Mouse (Mus musculus): ENCODE measurements at regions not wholly inside any gene's neighbourhood (a gene's known extent, or its start where the extent isn't known, plus 50 kb on each side); places are given as distances from the start of the nearest gene placed in this dataset.

- DNase-seq (ENCODE audit: low spot score in 2 of 2): no peak
- intact Hi-C loops (cut with DNase I): no loop called here
These were observed 140.5 kb upstream of the Lyplal1 start for GRCm38 (mm10) chr1:186257611-186258010.

DNA sequence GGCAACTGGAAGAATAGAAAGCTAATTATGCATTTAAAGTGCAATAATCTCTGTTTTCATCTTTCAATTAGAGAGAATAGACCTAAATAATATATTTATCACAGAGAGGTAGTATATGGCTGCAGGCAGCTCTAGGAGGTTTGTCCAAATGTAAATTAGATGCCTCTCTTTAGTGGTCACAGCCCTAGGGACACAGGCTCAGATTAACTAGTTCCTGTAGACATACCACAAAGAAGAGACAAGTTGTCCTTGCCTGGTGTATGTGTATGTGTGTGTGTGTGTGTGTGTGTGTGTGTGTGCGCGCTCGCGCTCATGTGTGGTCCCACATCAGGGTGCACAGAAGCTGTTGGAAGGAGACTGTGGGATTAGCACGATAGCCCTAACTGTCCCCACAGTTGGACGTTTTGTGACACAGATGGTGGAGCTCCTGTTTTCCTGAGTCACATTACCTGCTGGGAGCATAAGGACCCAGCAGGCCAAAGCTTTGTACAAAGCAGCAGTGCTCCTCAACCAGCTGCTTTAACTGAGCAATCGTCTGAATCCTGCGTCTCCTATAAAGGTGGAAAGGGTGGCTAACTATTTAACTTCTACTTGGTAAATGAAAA lies 138.5 kb upstream of the Lyplal1 start:
- no peak for DNase-seq (ENCODE audit: low spot score in 2 of 2)
- intact Hi-C loops (cut with DNase I): no loop called here

GRCm38 (mm10) chr1:186254500-186254899 lies 137.4 kb upstream of the Lyplal1 start:
- intact Hi-C loops (cut with DNase I): no loop called here
- DNase-seq (ENCODE audit: low spot score in 2 of 2): no peak

- no peak for DNase-seq (ENCODE audit: low spot score in 2 of 2)
- intact Hi-C loops (cut with DNase I): no loop called here
These were observed 135.4 kb upstream of the Lyplal1 start for GRCm38 (mm10) chr1:186252551-186252950.

DNA sequence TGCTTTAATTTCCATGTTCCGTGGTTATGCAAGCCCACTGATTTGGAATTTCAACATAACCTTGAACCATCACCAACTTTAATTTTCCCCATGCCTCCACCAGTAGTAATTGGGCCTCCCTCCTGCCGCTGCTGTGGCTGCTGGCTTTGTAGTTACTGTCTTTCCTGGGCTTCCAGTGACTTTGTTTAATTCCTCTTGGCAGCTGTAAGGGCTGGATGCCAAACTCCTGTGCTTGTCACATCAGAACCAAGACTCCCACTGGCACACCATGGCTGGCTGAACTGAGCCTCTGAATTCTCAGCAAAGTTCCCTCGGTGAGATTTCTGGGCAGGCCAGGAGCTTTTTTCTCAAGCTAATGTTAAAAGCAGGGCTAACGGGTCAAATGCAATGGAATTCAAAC lies 133.2 kb upstream of the Lyplal1 start:
- peak; percentile 37 to 47 for DNase-seq (ENCODE audit: low spot score in 2 of 2)
- intact Hi-C loops (cut with DNase I): no loop called here

- intact Hi-C loops (cut with DNase I): no loop called here
- DNase-seq (ENCODE audit: low spot score in 2 of 2): peak; percentile 61 to 70
These were observed 132.1 kb upstream of the Lyplal1 start for GRCm38 (mm10) chr1:186249214-186249613.

DNA sequence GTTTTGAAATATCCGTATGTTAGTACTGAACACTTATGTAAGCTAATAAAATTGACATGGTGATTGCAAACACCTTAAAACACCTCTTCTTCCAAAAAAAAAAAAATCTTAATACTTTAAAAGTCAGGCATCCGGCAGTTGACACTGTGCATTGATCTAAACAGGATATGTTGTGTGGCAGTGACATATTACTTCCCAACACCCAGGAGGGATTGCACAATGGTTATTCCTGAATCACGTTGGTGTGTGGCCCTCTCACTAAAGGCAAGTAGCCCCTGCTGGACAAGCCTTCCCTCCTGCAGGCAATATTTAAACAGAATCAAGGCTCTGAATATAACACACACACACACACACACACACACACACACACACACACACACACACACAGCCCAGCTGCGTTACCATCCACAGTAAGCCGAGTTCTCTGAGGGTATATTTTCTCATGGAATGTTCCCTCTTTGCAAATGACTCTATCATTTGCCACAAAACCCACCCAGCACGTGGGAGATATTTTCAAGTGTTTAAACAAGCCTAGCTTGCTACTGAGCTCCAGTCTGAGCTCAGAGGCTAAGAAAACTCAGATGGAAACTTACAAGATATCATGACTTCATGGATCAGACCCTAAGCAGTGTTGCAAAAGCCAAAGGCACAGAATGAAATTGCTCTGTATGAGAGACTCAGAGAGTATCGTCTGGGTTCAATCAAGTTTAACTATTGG lies 128.8 kb upstream of the Lyplal1 start:
- intact Hi-C loops (cut with DNase I): no loop called here
- DNase-seq (ENCODE audit: low spot score in 2 of 2): no peak

DNA sequence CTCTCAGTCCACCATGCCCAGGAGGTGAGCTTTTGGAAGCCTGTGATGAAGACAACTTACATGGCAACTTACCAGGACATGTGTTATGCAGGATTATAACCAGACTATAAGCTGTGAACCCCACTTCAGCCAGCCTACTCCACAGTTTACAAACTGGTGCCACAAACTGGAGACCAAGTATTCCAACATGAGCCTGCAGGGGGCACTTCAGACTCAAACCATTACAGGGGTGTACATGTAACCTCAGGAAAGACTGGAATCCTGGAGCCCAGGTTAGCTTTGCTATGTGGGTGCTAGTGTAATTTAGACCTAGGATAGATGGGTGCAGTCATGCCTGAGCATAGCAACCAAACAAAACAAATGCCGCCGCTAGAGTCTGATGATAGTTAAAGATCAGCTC lies 124.0 kb upstream of the Lyplal1 start:
- intact Hi-C loops (cut with DNase I): loop anchor here (5.0 kb wide), 1 partner anchor 471 kb away; no protein-coding TSS in a partner anchor
- DNase-seq (ENCODE audit: low spot score in 2 of 2): no peak

GRCm38 (mm10) chr1:186237556-186237955 lies 120.4 kb upstream of the Lyplal1 start:
- intact Hi-C loops (cut with DNase I): no loop called here
- no peak for DNase-seq (ENCODE audit: low spot score in 2 of 2)

GRCm38 (mm10) chr1:186236267-186237020 lies 119.3 kb upstream of the Lyplal1 start:
- intact Hi-C loops (cut with DNase I): no loop called here
- no peak for DNase-seq (ENCODE audit: low spot score in 2 of 2)

- intact Hi-C loops (cut with DNase I): no loop called here
- no peak for DNase-seq (ENCODE audit: low spot score in 2 of 2)
These were observed 117.4 kb upstream of the Lyplal1 start for GRCm38 (mm10) chr1:186234536-186234935.

GRCm38 (mm10) chr1:186230476-186230875 lies 113.4 kb upstream of the Lyplal1 start:
- intact Hi-C loops (cut with DNase I): no loop called here
- DNase-seq (ENCODE audit: low spot score in 2 of 2): no peak

- intact Hi-C loops (cut with DNase I): no loop called here
- DNase-seq (ENCODE audit: low spot score in 2 of 2): no peak
These were observed 112.7 kb upstream of the Lyplal1 start for GRCm38 (mm10) chr1:186229856-186230255.

DNA sequence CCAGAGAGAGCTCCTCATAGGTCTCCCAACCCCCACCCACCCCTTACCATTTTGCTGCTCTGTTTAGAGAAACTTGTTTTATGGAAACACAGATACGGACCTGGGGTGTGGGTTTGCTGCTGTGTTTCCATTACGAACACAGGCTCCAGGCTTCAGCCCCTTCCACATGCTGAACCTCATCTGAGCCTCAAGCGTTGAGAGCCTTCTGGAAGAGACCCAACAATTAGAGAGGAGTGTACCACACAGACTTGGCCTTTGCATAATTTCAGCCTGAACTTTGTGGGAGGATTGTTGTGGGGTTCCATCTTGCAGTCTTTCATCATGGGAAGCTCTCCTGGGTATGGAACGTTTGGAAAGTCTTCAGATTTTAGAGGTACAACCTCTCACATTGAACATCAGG lies 111.3 kb upstream of the Lyplal1 start:
- no peak for DNase-seq (ENCODE audit: low spot score in 2 of 2)
- intact Hi-C loops (cut with DNase I): no loop called here

DNA sequence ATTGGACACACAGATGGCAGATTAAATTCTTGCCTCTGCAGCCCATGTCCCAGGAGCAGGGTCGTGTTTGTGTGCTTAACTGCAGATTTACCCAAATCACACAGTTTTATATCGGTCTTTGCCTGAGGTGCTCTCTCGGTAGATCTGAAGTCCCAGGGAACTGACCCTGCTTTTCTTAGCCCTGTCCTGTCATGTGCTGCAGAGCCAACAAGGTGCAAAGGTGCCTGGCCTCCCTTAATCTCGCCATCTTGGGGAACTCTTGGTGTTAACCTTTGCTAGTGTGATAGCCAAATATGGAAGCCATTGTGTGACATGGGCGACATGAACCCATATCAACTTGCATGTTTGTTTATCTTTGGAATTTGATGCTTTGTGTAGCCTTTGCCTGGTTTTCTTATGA lies 107.1 kb upstream of the Lyplal1 start:
- no peak for DNase-seq (ENCODE audit: low spot score in 2 of 2)
- intact Hi-C loops (cut with DNase I): no loop called here

DNA sequence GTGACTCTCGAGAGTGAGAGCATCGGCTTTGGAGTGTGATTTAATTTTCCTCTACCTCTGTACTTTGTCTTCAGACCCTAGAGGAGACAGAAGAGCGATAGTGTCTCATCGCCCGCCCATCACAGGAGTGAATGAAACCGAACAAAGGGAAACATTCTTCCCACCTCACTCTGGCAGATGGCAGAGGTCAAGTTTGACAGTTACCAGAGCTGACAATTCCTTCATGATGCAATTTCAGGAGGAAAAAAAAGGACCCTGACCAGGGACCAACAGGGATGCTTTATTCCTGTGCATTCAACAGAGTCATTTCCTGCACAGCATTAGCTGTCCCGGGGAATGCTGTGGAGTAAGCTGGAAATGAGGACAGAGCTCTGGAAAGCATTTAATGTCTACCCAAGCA lies 106.3 kb upstream of the Lyplal1 start:
- DNase-seq (ENCODE audit: low spot score in 2 of 2): no peak
- intact Hi-C loops (cut with DNase I): no loop called here

DNA sequence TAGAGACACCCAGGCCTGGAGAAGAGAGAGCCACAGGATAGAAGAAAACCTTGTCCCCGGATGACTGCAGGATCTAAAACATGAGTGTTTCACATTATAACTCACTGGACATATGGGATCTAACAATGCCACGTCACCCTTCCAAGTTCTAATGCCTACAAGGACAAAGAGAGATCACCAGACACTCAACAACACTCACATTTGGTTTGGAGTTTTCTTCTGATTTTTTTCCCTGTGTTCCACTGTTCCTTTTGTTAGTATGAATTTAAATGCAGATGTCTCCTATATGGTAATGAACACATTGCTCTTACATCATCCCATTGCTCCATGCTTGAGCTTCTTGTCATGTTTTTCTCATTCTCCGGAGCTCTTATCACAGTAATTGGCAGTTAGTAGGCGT lies 101.9 kb upstream of the Lyplal1 start:
- intact Hi-C loops (cut with DNase I): no loop called here
- DNase-seq (ENCODE audit: low spot score in 2 of 2): no peak

DNA sequence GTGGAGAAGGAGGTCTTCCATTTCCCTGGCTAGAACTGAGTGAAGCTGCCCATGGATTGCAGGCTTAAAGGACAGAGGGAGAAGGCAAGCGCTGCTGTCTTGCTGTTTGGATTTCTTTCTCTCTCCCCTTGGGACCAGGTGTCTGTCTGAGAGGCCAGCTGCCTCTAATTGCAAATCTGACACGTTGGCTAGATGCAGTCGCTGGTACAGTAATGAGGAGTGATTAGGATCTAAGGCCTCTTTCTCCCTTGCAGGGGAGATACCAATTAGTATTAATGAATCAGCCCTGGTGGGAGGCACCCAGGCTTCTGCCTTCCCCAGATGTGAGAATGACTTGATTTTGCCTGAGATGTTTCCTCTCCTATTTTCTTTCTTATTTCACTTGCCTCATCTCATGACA lies 100.1 kb upstream of the Lyplal1 start:
- intact Hi-C loops (cut with DNase I): no loop called here
- DNase-seq (ENCODE audit: low spot score in 2 of 2): no peak

DNA sequence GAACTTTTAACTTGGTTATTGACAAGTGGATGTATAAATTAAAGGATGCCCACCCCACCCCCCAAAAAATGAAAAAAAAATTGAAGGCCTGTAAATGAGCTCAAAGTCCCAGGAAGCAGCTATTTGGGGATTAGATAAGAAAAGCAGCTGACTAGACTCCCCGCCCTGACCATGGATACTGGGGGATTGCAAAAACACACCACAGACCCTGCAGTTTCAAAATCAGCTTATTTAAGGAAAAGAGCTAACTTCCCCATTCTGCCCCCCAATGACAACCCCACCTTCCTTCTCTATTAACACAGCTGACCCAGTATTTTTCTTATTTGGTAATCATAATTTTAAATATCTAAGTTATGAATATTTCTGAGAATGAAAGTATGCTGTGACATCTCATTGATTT lies 87.0 kb upstream of the Lyplal1 start:
- intact Hi-C loops (cut with DNase I): no loop called here
- DNase-seq (ENCODE audit: low spot score in 2 of 2): no peak

DNA sequence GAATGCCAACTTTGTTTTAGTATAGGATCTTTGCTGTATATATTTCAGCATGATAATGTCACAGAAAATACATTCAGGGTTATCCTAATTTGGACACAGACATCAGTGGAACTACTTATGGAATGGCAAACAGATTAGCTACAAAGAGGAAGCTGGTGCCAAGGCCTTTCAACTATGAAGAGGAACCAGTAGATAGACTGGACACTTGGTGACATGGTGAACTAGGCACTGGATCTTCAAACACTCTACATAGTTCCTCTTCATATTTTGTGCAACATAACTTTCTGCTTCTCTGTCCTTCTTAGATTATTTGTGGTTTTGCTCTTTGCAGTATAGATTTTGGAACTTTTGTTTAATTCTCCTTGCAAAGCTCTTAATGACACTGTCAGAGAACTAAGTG lies 85.4 kb upstream of the Lyplal1 start:
- no peak for DNase-seq (ENCODE audit: low spot score in 2 of 2)
- intact Hi-C loops (cut with DNase I): no loop called here

- no peak for DNase-seq (ENCODE audit: low spot score in 2 of 2)
- intact Hi-C loops (cut with DNase I): no loop called here
These were observed 81.3 kb upstream of the Lyplal1 start for GRCm38 (mm10) chr1:186198391-186198790.
